Mouse (Mus musculus): ENCODE measurements around the gene Hspd1. TPM values are rescaled to one million over a fixed set of nuclear protein-coding genes. Genes with fewer than 3 reads are reported as not detected.

Hspd1 gene
- total and polyA plus RNA-seq, 3 experiments: 306 to 885 (median 775) TPM

GRCm38 (mm10) chr1:55131424-55132014 is 43.5 kb upstream of the Hspd1 start:
- H3K9ac ChIP-seq (ENCODE audit: control insufficient read depth, low read depth, low read length, poor library complexity, severe bottlenecking): peak overlapping the region; percentile 98
- no peaks in the 10 kb centered on the region for H3K27me3 ChIP-seq (ENCODE audit: control insufficient read depth in 1 of 2, insufficient read depth in 2 of 2, low read length in 2 of 2)
- H3K4me3 ChIP-seq (ENCODE audit: control insufficient read depth in 1 of 2, insufficient read depth in 1 of 2, low read depth in 2 of 2, low read length in 2 of 2): peak overlapping the region; percentile 64 to 99
- H3K79me2 ChIP-seq (ENCODE audit: control insufficient read depth, insufficient read depth, low read length, poor library complexity): peaks cover 38% of the 10 kb centered on the region
- peaks cover 0 to 16% of the 10 kb centered on the region in 2 experiments; a peak in 3 of 4 replicates for H3K4me1 ChIP-seq (ENCODE audit: control insufficient read depth in 1 of 2, insufficient read depth in 2 of 2, low read length in 2 of 2)
- peak; percentile 64 for DNase-seq (ENCODE audit: low read depth, low spot score)
- TF ChIP-seq RAD21 (IDR thresholded peaks at IDR 0.05; ENCODE audit: low read depth, low read length) (no peak), CHD1 (IDR thresholded peaks at IDR 0.05; ENCODE audit: low read depth, low read length) (0 out of 2 replicates have a peak, but pooled peaks have one; percentile 36), UBTF (IDR thresholded peaks at IDR 0.05; ENCODE audit: borderline replicate concordance, insufficient read depth, low read depth, low read length) (peak; percentile 52; the same call in 1 of the 2 replicates), MXI1 (IDR thresholded peaks at IDR 0.05; ENCODE audit: low read depth, low read length) (peak; percentile 41; the same call in 1 of the 2 replicates), SIN3A (IDR thresholded peaks at IDR 0.05; ENCODE audit: low read length) (0 out of 2 replicates have a peak, but pooled peaks have one; percentile 14)
- H3K36me3 ChIP-seq (ENCODE audit: control insufficient read depth in 1 of 2, insufficient read depth in 2 of 2, low read length in 2 of 2): peaks cover 6 to 27% of the 10 kb centered on the region in 2 experiments
- no peaks in the 10 kb centered on the region for H3K9me3 ChIP-seq (replicated peaks; ENCODE audit: insufficient read depth, low read length)
- peak overlapping the region; percentile 87 for H3K27ac ChIP-seq (ENCODE audit: control insufficient read depth, low read depth, low read length)

GRCm38 (mm10) chr1:55130943-55131401 is 42.9 kb upstream of the Hspd1 start, which contains the start of gene Mob4:
Gene Mob4 (plus strand): TSS chr1:55131231.
- DNase-seq (ENCODE audit: low read depth, low spot score): peak; percentile 94
- peak; percentile 89 for TF ChIP-seq MAZ (IDR thresholded peaks at IDR 0.05; ENCODE audit: low read depth, low read length)
- TF ChIP-seq RAD21 (IDR thresholded peaks at IDR 0.05; ENCODE audit: low read depth, low read length): no peak
- peak; percentile 87 for TF ChIP-seq TBP (IDR thresholded peaks at IDR 0.05; ENCODE audit: low read depth, low read length)
- TF ChIP-seq KAT2A (conservative IDR thresholded peaks at IDR 0.05; ENCODE audit: low read depth, low read length): peak; percentile 44; the same call in 1 of the 2 replicates
- no peak for TF ChIP-seq MYC (IDR thresholded peaks at IDR 0.05; ENCODE audit: low read depth, low read length)
- peak; percentile 71 for TF ChIP-seq ETS1 (IDR thresholded peaks at IDR 0.05; ENCODE audit: low read depth, low read length)
- TF ChIP-seq SIN3A (IDR thresholded peaks at IDR 0.05; ENCODE audit: low read length): 0 out of 2 replicates have a peak, but pooled peaks have one; percentile 78
- no peak for TF ChIP-seq USF1 (IDR thresholded peaks at IDR 0.05; ENCODE audit: low read depth, low read length)
- no peak for TF ChIP-seq BHLHE40 (IDR thresholded peaks at IDR 0.05; ENCODE audit: borderline replicate concordance, low read depth, low read length)
- TF ChIP-seq ELF1 (IDR thresholded peaks at IDR 0.05; ENCODE audit: low read depth, low read length): peak; percentile 73
- no peak; the same call in 1 of the 2 replicates for TF ChIP-seq RCOR1 (IDR thresholded peaks at IDR 0.05; ENCODE audit: low read depth, low read length)
- TF ChIP-seq ZMIZ1 (IDR thresholded peaks at IDR 0.05; ENCODE audit: low read depth, low read length): peak; percentile 47; the same call in 1 of the 2 replicates
- TF ChIP-seq MYB (IDR thresholded peaks at IDR 0.05; ENCODE audit: low read depth, low read length): no peak
- TF ChIP-seq POLR2A (IDR thresholded peaks at IDR 0.05; ENCODE audit: control insufficient read depth in 1 of 2, insufficient read depth in 1 of 2, low read depth in 1 of 2, low read length in 2 of 2, poor library complexity in 1 of 2): peak; percentile 81 to 89; a peak in 3 of 4 replicates
- TF ChIP-seq POLR2AphosphoS2 (IDR thresholded peaks at IDR 0.05; ENCODE audit: low read length): peak; percentile 64; the same call in 1 of the 2 replicates
- TF ChIP-seq CHD1 (IDR thresholded peaks at IDR 0.05; ENCODE audit: low read depth, low read length): no peak
- peak; percentile 82 for TF ChIP-seq HCFC1 (IDR thresholded peaks at IDR 0.05; ENCODE audit: low read depth, low read length)
- peak; percentile 75 for TF ChIP-seq NELFE (IDR thresholded peaks at IDR 0.05; ENCODE audit: low read depth, low read length)
- TF ChIP-seq CTCF (IDR thresholded peaks at IDR 0.05 in 2 of 3, conservative IDR thresholded peaks at IDR 0.05 in 1 of 3; ENCODE audit: control insufficient read depth in 1 of 3, insufficient read depth in 1 of 3, low read depth in 2 of 3, low read length in 3 of 3, poor library complexity in 1 of 3, severe bottlenecking in 1 of 3): 0 out of 6 replicates have a peak, but pooled peaks of 1 of the 3 experiments have one; percentile 9
- TF ChIP-seq MXI1 (IDR thresholded peaks at IDR 0.05; ENCODE audit: low read depth, low read length): peak; percentile 64
- TF ChIP-seq POLR2AphosphoS5 (IDR thresholded peaks at IDR 0.05; ENCODE audit: borderline replicate concordance, low read depth, low read length): no peak
- peaks cover 38% of the 10 kb centered on the region for H3K79me2 ChIP-seq (ENCODE audit: control insufficient read depth, insufficient read depth, low read length, poor library complexity)
- peak within 1 kb of the TSS; percentile 94 for H3K27ac ChIP-seq (ENCODE audit: control insufficient read depth, low read depth, low read length)
- H3K9me3 ChIP-seq (replicated peaks; ENCODE audit: insufficient read depth, low read length): no peaks in the 10 kb centered on the region
- H3K9ac ChIP-seq (ENCODE audit: control insufficient read depth, low read depth, low read length, poor library complexity, severe bottlenecking): peak within 1 kb of the TSS; percentile 98
- no peaks in the 10 kb centered on the region for H3K27me3 ChIP-seq (ENCODE audit: control insufficient read depth in 1 of 2, insufficient read depth in 2 of 2, low read length in 2 of 2)
- H3K36me3 ChIP-seq (ENCODE audit: control insufficient read depth in 1 of 2, insufficient read depth in 2 of 2, low read length in 2 of 2): peaks cover 2 to 27% of the 10 kb centered on the region in 2 experiments; a peak in 3 of 4 replicates
- peak within 1 kb of the TSS; percentile 85 to 99 for H3K4me3 ChIP-seq (ENCODE audit: control insufficient read depth in 1 of 2, insufficient read depth in 1 of 2, low read depth in 2 of 2, low read length in 2 of 2)
- peaks cover 0 to 16% of the 10 kb centered on the region in 2 experiments; a peak in 3 of 4 replicates for H3K4me1 ChIP-seq (ENCODE audit: control insufficient read depth in 1 of 2, insufficient read depth in 2 of 2, low read length in 2 of 2)

Measured in MEL (cell line).